Mouse (Mus musculus) kidney, adult 2 months (tissue): ENCODE measurements around the gene Hip1.

ENCODE experiments used
- CTCF ChIP-seq: fragments of 200-500 bp; conservative IDR thresholded peaks from 2 replicates; pipeline ENCODE4 v1.5.1; 2011; ENCODE audit warnings: low read depth, mild to moderate bottlenecking, control low read depth, low read length, moderate library complexity, mixed read lengths; ENCODE audit not compliant: insufficient read depth, insufficient read length
- POLR2A ChIP-seq: fragments of 200-500 bp; IDR thresholded peaks from one replicate; pipeline ENCODE4 v1.6.1; 2011; ENCODE audit warnings: low read depth, low read length, control low read depth

GRCm38 (mm10) chr5:135488222-135488880 is 56.6 kb downstream of the Hip1 start:
- no peak for TF ChIP-seq CTCF
- no peak for TF ChIP-seq POLR2A
